Mouse (Mus musculus): ENCODE results near the gene Dnajb2.
A peak's percentile ranks its signal among the peaks of the same experiment; 100 is the strongest.

The Dnajb2 gene

DNA sequence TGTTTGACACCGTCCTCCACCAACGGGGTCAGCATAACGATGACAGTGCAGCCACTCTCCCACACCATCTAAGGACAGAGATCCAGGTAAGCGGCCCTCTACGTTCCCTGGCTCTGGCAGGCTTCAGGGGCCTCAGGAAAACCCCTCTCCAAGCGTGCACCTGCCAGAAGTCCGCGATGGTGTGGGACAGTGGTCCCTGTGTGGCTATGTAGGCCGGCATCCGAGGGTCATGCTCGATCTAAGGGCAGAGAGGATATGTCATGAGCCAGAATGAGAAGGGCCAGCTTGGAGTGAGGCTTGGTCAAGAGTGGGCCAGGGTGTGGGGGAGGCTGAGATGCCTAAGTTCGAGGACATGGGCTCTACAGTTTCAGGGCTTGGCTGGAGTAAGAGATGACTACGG lies 16.1 kb downstream of the Dnajb2 start:
- peak; percentile 11 for DNase-seq

DNA sequence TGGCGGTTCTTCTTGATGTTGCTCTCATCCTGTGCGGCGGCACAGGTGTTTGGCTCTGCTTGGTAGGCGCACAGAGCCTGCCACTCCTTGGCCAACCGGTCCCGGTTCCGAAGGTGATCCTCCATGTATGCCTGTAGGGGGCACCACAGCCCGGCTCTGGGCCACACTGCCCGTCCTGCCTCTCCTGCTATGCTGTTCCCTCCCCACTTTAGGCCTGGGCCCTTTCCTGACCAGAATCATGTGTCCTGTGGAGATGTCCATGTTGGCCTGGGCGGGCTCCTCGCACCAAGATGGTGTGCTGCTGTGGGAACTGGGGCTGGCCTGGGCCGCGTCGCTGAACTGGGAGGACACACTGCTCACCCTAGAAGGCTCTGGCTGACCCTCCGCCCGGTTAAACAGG lies 16.8 kb downstream of the Dnajb2 start:
- DNase-seq: peak; percentile 29

DNA sequence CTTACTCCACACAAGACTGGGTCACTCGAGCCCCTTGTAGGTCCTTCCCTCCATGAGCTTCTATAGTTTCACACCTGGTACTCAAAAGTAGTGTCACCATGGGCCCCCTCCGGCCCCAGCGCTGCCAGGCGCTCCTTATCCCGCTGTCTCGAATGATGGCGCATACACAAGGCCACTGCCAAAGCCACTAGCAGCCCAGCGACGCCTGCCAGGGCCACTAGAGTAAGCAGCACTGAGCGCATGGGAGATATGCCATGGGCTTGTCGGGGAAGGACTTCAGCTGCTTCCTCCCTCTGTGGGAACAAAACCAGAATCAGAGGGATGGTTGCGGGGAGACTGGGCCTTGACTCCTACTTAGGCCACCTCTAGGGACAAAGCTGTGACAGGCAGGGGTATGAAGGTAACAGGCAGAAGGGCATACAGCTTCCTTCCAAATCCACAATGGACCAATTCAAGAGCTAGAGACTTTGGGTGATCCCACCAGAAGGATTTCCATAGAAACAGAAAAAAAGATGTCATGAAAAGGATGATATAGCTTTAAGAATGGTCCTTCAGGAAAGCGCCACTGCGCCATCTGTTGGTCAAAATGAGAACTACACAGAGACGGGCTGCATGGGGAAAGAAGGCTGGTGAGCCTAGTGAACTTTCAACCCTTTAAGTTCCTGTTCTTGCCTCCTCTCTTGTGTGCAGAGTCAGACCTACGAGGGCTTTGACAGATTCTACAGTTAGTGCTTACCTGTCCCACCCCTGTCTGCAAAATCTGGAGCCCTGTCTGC lies 17.8 kb downstream of the Dnajb2 start:
- peak; percentile 94 for DNase-seq

DNA sequence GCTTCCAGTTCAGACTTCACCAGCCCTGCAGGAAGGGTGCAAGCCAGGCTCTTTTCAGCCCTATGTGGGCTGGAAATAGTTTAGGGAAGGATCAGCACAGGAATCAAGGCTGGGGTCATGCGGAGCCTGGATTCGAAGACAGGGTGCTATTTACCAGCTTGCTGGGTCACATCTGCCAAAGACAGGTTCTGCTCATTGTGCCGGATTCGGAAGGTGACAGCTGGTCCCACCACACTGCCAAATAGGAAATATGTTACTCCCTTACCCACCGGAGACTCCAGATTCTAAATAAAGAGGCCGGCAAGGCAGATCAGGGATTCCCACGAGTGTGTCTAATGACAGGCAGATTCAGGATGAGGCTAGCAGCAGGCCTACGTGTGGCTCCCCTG lies 18.4 kb downstream of the Dnajb2 start:
- DNase-seq: no peak

DNA sequence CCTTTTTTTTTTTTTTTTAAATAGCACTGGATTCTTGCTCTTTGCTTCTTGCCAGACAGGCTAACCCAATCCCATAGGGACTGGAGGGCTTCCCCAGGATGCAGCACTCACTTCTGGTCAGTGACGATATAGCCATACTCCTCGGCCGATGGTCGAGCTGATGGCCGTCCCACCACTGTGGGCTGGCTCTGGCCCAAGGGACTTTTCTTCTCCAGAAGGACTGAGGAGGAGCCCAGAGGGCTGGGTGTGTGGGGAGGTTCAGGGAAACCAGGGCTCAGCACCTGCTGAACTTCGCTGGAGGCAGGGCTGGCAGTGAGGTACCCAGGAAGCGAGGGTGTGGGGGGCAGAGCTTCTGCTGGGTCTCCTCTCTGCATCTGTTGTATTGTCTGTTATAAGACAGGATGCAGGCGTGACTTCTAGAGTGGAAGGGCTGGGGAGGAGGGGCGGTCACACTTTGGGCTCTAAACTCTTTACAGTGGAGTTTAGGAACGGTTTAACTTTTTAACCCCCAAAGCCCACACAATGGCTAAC lies 19.4 kb downstream of the Dnajb2 start:
- DNase-seq: peak; percentile 72

DNA sequence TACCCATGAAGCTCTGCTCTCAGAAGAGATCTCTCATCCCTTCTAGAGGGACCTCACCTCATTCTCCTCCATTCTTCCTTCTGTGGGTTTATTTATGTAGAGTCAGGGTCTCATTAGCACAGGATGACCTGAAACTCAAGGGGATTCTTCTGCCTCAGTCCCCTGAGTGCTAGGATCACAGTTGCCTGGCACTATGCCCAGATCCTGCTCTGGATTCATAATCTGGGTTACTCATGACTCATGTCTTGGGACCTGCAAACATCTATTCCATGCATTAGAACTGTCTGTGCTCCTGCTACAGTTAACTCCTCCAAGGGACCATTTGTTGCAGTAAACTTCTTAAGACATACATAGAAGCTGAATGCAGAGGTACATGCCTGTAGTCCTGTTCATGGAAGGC lies 25.1 kb downstream of the Dnajb2 start:
- DNase-seq: no peak

DNA sequence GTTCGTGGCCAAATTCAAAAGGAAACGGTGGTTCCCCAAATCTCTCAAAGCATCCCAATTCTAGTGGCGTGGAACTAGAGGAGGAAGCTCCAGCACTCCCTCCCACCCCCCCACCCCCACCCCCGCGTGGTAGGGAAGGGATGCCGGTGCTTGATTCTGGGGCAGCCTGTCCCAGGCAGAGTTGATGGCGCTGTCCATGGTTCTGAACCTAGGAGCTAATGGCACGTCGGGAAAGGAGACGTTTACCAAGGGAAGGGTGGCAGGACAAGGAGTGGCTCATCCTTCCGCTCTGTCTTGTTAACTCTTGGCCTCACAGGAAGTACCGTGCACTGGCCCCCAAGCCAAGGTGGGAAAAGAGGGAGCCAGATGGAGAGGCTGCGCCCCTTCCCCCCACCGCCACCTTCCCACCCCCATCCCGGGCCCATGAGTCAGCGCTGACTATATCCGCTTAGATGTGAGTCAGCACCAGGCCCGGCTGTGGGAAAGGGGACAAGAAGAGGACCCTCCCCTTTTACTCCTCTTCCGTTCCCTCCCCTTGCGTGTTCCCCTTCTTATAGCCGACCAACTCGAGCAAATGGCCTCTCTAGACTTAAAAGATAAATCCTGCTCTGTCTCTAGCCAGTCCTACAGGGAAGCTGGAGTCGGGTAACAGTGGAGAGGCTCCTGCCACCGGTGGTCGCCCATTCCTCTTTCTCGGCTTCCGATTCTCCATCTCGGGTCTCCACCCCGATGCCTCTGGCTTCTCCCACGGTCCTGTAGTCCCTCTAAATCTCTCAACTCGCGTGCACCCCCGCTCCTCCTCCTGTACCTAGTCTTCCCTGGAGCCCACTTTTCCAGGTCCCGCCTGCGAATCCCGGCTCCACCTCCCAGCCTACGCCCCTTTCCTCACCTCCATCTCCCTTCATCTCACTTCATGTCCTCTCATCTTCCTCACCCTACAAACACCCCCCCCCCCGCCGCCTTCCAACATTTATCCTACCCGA lies 27.1 kb downstream of the Dnajb2 start:
- DNase-seq: peak; percentile 80

DNA sequence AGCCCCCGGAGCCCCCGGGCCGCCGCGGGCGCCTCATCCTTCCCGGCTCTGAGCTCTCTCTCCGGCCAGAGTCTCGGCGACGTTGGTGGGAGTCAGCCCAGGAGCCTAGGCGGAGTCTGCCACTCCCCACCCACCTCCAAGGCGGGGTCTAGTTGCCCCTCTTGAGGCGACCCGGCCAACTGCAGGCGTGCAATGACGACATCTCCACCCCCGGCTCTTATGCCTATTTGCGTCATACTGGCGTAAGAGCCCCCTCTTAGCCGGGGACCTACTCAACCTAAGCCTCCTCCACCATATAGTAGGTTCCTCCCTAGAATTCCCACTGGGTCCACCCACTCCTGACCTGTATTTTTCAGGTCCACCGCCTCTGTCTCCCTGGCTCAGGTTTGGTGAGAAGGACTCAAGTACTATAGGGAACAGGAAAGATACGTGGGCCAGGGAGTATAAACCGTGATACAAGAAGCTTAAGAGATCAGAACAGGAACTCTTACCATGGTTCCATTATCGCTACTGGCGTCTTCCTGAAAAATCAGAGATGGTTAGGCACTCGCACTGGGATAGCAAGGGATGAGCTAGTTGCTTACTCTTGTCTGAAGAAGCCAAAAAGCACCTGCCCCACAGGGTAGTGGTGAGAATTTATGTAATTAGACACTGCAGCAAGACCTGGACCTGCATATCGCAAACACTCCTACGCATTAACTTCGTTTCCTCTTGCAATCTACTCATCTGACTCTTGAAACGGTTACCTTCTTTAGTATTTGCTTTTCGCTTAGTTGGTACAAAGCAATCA lies 28.1 kb downstream of the Dnajb2 start, which contains the start of gene Ptprn:
Ptprn (minus strand) TSS at position 412 of the 790 bp plus-strand sequence.
- peak; percentile 17 for DNase-seq

DNA sequence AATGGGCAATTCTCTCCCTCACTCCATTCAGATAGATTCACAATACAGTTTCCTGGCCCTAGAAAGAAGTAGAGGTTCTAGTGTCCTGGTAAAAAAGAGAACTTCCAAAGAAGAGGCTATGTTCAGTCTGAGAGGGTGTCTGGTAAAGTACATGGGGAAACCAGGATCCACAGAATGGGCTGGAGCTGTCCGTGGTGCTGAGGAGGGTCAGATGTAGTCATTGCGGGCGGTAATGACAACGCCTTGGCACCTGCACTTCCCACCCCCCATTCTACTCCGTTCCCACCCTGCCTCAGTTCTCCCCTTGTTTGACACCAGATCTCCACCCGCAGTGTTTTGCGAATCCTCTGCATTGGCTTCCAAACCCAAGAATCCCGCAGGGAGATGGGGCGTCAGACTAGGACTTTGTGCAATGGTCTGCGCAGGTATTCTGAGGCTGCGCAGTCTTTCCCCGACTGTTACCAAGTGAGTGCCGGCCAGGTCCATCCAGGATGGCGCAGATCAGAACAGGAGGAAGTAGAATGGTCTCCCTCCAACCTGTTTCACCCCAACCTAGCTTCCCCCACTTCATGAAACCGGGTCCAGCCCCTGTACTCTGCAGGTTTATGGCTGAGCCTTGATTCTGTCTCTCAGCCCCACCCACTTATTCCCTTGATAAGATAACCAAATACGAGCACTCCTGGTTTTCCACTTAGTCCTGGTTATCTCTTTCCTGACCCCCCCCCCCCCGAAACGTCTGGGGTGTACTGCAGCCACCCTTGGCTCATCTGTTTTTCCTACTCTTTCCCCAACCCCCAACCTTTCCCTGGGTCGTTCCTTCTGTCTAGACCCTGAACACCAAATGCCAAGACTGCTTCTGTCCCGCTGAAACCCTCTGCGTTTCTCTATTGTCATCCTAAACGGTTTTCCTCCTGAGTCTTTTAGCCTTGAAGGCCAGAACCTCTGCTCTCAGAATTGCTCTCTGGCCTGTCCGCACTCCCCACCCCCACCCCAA lies 41.3 kb downstream of the Dnajb2 start:
- DNase-seq: peak; percentile 78

DNA sequence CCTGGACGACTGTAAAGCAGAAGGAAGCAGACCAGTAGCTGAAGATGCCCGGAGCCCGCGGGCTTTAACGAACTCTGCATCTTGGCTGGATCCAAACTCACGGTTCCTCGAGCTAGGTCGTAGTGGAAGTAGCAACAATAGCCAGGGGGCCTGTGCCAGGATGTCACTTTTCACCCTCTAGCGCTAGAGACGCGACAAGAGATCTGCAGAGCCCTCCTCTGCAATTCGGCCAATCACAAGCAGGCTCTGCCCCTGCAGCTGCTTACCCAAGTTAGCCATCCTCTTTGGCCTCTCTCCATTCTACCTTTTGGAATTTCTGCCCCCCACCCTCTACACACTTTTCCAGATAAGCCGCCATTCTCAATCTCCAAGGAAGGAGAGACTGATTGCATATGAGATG lies 42.0 kb downstream of the Dnajb2 start, which contains the start of gene Resp18:
Resp18 (minus strand) TSS at position 188 of the 400 bp plus-strand sequence.
- no peak for DNase-seq

DNA sequence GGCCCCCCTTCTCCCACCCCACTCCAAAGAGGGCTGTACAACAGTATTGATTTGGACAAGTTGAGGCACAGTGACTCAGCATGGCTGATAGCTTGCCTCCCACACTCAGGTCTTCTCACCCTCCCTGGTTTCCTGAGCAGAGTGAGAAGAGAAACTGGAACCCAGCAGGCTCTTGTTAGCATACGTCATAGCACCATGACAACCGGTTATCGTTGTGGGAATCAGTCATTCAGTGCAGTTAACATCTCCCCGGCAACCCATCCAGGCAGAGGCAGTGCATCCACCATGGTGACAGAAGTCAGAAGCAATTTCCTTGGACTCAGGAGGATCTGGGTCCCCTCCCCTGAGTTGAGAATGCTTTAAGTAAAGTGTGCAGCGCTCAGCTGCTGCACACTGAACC lies 46.8 kb downstream of the Dnajb2 start:
- DNase-seq: no peak

DNA sequence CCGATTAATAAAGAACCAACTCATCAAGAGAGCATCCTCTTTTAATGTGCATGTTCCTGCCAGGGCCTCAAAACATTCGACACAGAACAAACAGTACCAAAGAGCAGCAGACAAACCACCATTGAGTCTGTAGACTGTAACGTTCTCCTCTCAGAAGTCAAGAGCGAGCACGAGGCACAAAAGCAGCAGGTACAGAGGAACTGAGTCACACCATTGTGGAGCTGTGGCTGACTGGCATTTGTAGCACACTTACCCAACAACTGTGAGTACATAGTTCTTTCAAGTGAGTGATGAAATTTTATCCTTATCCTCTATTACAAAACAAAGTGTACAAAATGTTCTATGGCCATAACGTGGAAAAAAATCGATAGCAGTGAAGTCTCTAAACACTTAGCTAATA lies 48.7 kb downstream of the Dnajb2 start:
- DNase-seq: no peak

DNA sequence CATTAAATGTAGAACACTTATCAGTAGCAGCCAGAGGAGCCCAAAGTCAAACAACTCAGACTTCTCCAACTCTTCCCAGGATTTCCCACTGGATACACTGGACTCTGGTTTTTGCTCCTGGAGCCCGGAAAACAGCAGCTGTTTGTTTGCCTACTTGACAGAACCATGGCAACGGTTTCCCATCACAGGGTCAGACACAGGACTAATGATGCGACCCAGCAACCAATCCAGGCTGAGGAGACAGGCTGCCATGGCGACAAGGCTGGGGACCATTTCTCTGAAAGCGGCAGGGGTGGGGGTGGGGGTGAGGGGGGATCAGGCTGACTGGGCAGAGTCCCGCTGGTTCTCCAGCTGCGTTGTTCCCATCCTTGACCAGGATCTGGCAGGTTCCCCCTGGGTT lies 53.2 kb downstream of the Dnajb2 start:
- DNase-seq: no peak

DNA sequence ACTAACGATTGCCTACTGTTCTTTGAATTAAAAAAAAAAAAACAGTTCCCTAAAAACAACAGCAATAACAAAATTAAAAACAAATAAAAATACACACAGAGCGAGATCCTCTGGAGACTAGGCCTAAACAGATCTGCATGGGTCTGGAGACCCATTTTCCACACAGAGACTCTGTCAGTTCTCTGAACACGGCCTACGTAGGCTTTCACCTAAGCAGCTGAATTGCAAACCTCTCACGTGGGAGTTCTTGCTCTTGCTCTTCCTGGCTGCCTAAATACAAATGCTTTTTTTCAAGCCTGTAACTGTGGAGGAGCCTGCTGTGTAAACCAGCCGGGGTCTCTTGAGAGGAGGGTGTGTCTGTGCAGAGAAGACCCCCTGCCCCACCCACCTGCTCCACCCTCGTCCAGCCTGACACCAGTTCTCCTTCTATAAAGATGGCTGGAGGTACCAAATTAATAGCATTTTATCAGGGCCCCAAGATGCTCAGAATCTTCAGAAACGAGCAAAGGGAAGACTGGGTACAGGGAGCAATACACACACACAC lies 53.8 kb downstream of the Dnajb2 start:
- DNase-seq: no peak

DNA sequence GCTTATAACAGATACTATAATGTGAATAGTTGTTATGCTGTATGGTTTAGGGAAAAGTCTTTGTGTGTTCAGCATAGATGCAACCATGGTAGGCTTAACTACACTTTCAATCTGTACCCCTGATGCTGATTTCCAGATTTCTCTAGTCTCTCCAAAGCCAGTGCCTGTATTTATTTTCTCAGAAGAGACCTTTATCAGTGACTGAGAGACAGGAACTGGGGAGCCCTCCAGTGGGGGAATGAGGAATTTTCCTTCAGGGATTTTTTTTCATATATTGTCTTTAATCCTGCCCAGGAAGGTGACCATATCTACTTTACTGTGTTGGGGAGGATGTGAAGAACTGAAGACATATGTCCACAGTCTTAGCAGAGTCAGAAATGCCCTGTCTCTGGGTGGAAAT lies 54.4 kb downstream of the Dnajb2 start:
- DNase-seq: peak; percentile 25

DNA sequence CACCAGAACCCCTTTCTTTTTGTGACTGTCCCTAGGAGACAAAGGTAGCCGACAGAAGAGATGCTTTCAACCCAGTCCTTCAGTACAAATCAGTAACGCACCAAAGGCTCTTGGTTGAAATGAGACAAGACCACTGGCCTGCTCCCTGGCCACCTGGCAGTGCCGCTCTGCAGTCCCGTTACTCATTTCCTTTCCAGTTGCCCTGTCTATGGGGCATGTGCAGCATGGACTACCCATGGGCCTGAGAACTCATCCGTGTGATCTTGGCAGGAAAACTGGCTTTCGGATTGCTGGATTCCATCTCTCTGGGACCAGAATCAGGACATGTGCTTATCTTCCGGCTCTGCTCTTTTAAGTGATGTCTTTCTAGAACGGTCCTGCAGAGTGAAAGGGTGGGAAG lies 55.1 kb downstream of the Dnajb2 start:
- no peak for DNase-seq

DNA sequence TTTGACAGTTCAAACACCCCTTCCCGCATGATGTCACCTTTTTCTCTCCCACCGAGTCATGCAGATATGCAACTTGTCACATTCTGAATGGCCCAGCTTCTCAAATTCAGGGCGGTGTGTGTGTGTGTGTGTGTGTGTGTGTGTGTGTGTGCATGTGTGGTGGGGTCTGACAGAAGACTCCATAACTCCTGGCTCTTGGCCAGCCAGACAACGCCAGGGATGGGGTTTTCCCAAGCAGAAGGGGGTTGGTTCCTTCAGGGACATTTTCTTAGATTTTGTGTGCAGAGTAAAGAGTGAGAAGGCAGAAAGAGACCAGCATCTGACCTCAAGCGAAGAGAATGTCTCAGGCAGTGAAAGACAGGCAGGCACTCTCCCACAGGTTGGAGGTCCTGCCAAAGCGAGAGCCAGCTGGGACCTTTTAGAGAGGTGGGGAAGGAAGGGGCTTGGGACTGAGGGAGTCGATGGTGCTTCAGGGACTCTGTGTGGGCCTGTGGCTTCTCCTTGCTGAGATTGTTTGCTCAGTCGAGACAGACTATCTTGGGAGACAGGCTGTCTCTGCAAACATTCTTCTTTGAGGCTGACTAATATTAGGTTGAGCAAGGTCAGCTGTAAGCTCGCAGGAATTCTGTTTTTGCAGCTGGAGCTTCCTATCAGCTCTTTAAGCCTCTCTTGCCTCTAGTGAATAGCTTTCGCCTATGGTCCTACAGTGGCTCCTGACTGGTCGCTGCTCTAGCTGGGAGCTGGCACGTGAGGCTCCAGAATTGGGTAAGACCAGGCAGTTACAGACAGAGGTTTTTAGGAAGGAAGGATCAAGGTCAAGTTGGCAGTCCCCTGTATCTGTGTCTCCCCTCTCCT lies 56.5 kb downstream of the Dnajb2 start:
- no peak for DNase-seq

DNA sequence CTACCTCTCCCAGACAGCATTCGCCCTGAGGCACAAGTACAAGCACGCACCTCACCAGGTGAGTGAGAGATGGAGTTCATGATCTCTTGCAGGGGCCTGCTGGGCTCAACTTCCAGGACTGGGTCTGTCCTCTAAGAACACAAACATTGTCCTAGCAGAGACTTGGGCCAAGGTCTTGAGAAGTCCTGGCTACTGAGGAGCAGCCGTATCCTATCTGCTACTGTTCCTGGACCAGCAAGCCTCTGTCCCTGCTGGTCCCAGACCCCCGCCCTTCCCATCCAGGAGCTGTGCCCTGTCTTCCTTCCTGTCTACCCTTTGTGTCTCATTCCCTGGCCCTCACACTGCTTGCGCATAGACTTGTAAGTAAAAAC lies 57.1 kb downstream of the Dnajb2 start:
- DNase-seq: no peak

DNA sequence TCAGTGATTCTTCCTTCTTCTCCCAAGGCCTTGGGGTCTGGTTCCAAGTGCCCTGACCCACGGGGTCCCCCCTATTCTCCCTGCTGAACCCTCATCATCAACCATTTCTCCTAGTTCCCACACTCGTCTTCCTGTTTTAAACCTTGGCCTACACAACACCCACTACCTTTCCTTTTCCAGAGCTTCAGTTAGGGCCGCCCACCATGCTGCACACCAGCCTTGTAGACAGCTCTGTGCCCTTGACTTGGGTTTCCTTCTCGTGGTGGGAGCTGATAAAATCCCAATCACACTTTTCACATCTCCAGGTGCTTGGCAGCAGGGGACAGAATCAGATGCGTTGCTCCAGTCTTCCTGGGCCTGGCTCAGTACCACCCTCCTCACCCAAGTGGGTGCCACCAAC lies 58.1 kb downstream of the Dnajb2 start:
- no peak for DNase-seq

Data from thymus, postnatal 4 days (tissue).